Mouse (Mus musculus) brain, embryonic 14.5 days (tissue): ENCODE data around the gene Pmel. TPM values are rescaled to one million over a fixed set of nuclear protein-coding genes. Genes with fewer than 3 reads are reported as not detected.

ENCODE experiments used
- DNase-seq: peaks from one replicate; pipeline ENCODE4 v3.0.0-alpha.2; 2011; ENCODE audit warnings: low read depth
- CTCF ChIP-seq: fragments of 200-500 bp; IDR thresholded peaks from 2 replicates; pipeline ENCODE4 v1.5.1; 2012; ENCODE audit warnings: inconsistent platforms, mild to moderate bottlenecking, moderate library complexity, borderline replicate concordance; ENCODE audit not compliant: insufficient read depth, insufficient read length; ENCODE audit errors: extremely low read depth
- POLR2A ChIP-seq: fragments of 200-500 bp; IDR thresholded peaks from 2 replicates; pipeline ENCODE4 v1.6.1; 2012; ENCODE audit warnings: mild to moderate bottlenecking, inconsistent platforms, borderline replicate concordance; ENCODE audit not compliant: poor library complexity, insufficient read depth, insufficient read length, severe bottlenecking; ENCODE audit errors: extremely low read depth
- polyA plus RNA-seq: library from polyadenylated mRNA; depleted of rRNA; stranded (reverse); fragments of >200 nt; gene quantifications from 2 replicates; pipeline ENCODE4 v1.2.3, GENCODE M21; 2012; rRNA removed

Pmel gene
- 1.1 and 1.5 TPM in 2 replicates for polyA plus RNA-seq

DNA sequence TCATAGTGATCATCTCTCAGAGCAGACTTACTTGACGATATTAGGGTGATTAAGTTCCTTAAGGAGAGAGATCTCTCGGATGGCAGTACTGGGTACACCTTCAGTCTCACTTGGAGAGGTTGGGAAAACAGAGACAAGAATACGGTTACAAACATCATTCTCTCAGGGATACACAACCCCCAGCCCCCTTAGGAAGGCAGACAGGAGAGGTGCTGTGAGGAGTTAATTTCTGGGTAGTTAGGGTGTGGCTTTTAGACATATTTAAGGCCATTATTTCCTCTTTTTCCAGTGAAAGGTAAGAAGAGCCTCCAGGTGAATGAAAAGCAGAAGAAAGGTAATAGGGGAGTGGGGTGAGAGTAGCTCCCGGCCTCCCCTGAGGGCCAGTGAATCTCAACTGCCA, at the start of gene Pmel:
TSS of gene Pmel (plus strand) at position 301 of the 400 bp plus-strand sequence.
- TF ChIP-seq POLR2A (no peak), CTCF (no peak)
- no peak for DNase-seq

DNA sequence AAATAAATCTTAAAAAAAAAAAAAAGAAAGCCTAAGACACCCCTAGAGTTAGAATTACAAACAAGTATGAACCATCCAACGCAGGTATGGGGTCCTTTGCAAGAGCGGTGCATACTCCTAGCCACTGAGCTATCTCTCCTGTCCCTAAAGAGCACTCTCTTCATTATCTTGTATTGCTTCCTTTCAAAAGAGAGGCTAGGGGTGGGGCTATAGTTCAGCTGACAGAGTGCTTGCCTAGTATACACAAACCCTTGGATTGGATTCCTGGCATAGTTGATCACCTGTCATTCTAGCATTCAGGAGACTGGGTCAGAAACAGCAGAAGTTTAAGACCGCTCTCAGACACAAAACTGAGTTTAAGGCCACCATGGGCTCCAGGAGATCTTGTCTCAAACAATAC, 48.7 kb upstream of the Pmel start:
- DNase-seq, result no peak
- no peak for TF ChIP-seq CTCF
- TF ChIP-seq POLR2A, result no peak

DNA sequence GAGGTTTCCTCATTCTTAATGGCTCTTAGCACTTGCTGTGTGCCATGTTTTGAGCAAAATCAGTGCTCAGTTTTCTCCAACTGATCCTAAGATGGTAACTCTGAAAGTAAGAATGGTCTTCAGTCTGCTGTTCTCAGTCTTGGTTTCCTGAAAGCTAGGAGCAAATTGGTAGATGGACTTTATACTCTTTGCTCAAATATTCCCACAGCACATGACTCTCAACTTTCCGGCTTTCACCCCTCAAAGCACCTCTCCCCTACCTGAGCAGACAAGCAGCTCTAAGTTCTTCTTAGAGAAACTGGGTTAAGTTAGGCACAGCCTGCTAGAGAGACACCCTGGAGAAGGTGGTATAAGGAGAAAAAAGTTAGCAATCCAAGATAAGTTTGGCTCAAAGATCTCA, 47.3 kb upstream of the Pmel start:
- DNase-seq, result no peak
- TF ChIP-seq CTCF, result no peak
- no peak for TF ChIP-seq POLR2A

DNA sequence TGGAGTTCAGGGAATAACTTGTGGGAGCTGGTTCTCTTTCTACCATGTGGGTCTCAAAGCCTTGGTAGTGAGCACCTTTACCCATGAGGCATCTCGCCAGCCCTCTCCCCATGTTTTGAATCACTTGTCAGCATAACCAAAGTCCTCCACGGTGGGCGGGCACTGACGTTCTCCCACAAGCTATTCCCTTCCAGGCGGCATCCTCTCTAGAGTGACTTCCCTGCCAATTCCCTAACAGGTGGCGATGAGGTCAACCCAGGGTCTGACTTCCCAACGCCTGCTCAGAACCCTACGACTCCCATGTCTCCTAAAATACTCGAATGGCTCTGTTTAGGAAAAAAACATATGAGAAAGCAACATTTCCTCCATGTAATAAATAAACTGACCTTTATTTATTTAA, 46.2 kb upstream of the Pmel start:
- TF ChIP-seq POLR2A (no peak), CTCF (no peak)
- no peak for DNase-seq

DNA sequence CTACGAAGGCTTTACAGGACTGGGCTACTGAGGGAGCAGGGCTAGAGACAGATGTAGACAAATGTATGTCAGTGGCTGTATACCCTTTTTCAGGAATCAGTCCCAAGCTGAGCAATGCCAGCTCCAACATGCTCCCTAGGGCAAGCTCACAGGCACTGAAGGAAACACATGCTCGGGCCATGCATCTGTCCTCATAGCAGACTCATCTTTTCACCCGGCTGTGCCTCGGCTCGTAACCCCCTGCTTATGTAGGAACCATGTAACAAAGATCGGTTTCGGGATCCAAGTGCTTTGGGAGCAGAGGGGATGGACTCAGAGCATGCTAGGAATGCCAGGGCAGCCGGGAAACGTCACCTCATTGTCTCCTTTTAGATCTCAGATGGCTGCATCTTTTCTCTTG, 44.5 kb upstream of the Pmel start:
- TF ChIP-seq CTCF, result no peak
- no peak for TF ChIP-seq POLR2A
- no peak for DNase-seq

DNA sequence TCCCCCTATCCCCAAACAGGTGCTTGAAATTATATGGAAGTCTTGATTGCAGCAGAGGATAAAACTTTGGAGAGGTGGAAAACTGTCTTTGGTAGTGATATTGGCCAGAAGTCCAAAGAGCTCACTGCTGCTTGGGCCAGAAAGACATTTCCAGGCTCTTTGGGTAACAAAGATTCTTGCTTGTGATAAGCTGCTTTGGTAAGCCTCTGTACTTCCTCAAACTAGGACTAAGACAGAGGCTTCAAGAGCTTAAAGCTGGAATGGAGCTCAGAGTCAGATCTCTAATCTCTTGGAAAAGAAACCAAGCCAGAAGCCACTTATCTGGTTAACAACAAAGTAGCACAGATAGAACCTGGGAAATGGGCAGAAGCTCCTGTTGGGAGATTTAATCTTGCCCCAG, 41.5 kb upstream of the Pmel start:
- TF ChIP-seq POLR2A (no peak), CTCF (no peak)

DNA sequence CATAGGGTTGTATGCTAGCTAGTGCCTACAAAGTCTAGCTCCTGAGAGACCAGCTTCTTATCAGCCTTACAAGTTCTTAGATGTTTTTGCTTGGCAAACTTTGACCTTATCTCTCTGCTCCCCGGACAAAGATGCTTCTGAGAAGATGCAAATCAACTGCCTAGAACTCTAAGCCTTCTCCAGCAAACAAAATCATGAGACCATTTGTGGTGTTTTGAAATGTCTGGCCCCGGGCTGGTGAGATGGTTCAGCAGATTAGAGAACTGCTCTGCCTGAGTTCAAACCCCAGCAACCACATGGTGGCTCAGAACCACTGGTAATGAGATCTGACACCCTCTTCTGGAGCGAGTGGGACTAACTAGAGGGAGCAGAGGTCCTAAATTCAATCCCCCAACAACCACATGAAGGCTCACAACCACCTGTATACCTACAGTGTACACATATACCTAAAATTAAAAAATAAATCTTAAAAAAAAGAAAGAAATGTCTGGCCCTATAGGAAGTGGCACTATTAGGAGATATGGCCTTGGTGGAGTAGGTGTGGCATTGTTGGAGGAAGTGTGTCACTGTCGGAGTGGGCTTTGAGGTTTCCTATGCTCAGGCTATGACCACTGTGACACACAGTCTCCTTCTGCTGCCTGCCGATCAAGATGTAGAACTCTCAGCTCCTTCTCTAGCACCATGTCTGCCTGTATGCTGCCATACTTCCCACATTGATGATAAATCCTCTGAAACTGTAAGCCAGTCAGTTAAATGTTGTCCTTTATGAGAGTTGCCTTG, 40.4 kb upstream of the Pmel start:
- no peak for DNase-seq
- no peak for TF ChIP-seq POLR2A
- no peak for TF ChIP-seq CTCF

More for the DNA sequence above, 41.5 kb upstream of the Pmel start:
- DNase-seq, result no peak

DNA sequence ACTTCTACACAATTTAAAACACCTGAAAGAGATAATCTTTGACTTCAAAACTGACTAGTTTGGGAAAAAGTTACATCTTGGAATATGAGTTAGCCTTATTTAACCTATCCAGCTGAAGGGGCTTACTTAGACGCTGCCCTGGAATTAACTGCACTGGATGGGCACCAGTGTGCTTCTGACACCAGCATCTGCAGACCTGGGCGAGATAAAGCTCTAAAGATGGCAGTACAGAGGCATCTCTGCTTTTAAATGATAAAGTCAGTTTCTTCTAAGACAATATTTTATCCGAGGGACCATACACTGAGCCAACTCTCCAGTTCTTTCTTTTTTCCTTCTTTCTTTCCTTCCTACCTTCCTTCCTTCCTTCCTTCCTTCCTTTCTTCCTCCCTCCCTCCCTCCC, 39.2 kb upstream of the Pmel start:
- DNase-seq, result no peak

DNA sequence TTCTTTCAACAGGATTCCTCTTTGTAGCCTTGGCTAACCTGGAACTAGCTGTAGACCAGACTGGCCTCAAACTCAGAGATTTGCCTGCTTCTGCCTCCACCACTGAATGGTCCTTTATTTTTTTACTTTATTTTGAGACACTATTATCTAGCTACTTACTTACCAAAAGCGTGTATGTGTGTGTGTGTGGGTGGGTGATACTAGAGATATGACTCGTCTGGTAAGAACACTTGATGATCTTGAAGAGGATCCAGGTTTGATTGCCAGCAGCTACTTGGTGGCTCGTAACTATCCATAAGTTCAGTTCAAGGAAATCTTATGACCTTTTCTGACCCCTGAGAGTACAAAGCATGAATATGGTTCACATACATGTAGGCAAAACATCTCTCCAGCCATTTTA, 38.7 kb upstream of the Pmel start:
- TF ChIP-seq POLR2A (no peak), CTCF (no peak)
- no peak for DNase-seq

More for the DNA sequence above, 39.2 kb upstream of the Pmel start:
- no peak for TF ChIP-seq POLR2A
- TF ChIP-seq CTCF, result no peak

DNA sequence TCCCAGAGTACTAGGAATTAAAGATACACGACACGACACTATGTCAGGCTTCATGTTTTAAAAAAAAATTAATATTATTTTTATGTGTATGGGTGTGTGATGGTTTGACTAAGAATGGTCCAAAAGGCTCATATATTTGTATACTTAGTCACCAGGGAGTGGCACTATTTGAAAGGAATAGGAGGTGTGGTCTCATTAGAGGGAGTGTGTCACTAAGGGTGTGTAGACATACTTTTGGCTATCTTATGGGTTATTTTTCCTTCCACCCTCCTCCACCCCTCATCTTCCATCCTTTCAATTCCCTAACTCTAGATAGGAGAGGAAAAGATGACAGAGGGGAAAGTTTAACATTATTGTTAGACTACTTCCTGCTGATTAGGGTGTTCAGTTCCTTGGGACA, 38.2 kb upstream of the Pmel start:
- no peak for TF ChIP-seq CTCF
- TF ChIP-seq POLR2A, result no peak

DNA sequence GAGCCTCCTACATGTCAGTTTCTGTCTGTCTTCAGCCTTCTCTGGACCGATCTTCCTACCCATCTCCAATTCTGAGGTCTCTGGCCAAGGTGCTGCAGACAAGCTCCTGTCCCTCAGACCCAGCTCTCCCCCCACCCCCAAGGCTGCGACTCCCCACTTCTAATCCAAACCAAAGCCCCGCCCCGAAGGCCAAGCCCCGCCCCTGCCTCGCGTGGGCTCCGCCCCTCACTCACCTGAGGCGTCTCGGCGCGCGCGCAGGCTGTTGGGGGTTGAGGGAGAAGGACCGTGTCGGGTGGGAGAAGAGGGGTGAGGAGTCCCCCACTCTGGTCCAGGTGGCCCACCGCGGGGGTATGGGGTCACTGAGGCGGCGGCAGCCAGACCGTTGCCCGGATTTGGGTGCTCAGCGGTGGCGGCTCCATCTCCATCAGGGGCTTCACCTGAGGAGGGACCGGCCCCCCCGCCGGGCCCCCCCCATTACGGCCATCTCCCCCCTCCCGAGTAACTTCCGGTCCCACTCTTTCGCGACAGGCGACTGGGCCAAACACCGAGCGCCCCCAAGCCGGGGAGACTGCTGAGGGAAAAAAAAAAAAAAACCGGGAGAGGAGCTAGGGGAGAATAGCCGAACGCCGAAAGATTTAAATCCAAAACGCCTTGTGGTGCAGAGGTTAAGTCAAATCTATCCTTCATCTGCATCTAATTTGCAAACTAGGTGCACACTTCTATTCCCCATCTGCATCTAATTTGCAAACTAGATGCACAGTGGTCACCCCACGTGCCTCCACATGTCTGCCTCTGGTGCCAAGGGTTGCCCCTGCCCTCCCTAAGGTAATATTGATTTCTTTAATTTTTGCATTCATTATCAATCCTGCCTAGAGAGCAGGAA, 35.0 kb upstream of the Pmel start:
- DNase-seq, result peak; percentile 84
- TF ChIP-seq CTCF, result no peak
- no peak for TF ChIP-seq POLR2A

More for the DNA sequence above, 38.2 kb upstream of the Pmel start:
- DNase-seq, result no peak

DNA sequence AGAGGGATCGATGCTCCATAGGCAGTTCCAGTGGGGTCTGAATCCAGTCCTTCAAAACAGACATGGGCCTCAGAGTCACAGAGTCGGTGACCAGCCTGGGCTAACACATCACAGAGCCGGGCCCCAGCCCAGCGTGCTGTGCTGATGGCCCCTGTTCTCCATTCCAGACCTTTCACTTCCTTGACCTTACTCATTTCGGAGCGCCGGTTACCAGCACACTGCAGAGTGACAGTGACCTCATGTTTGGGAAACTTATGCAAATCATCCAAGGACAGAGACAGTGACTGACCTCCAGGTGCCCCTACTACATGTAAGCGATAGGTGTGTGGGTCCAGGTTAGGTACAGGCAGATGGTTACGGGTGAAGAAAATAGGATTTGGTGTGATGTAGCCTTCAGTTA, 32.8 kb upstream of the Pmel start:
- no peak for DNase-seq
- TF ChIP-seq POLR2A (no peak), CTCF (no peak)
